Mouse (Mus musculus): ENCODE measurements around the gene Maml3.

DNA sequence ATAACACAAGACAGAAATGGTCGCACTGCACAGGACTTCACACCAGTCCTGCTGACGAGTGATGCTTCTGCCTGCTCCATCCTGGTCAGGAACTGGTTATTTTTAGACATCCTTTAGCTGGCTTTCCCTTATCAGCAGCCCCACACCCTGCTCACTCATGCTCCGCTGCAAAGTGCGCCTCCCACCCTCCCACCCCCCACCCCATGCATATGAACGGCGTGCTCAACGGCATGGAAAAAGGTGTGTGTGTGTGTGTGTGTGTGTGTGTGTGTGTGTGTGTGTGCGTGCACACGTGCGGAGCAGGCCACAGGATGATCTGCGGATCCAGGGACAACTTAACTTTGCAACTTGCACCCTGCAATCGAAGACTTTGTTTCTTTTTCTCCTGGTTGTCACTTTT, 376.4 kb downstream of the Maml3 start:
- TF ChIP-seq CTCF (IDR thresholded peaks at IDR 0.05; ENCODE audit: low read depth, low read length): no peak
- TF ChIP-seq POLR2A (IDR thresholded peaks at IDR 0.05; ENCODE audit: borderline replicate concordance, low read depth, low read length): no peak
